In genomic region chr14:31205562-31206467, GRCm38 (mm10) we compare ENCODE assay signal across 8 mouse cellular contexts. TPM values are rescaled to one million over a fixed set of nuclear protein-coding genes. Genes with fewer than 3 reads are reported as not detected.
DNase-seq lines count a peak whose midpoint lies in the region; ATAC-seq lines count a peak whose summit lies in the region.

No protein-coding gene starts in this region.

- peak; percentile 49 for ATAC-seq in embryonic facial prominence, embryonic 13.5 days (ENCODE audit: insufficient number of reproducible peaks, insufficient read depth, low FRiP score, low TSS enrichment, low read depth)

- no peaks in the 10 kb centered on the region for H3K27me3 ChIP-seq in embryonic facial prominence, embryonic 13.5 days
- H3K27me3 ChIP-seq in splenic B cell, adult 2 months (ENCODE audit: control insufficient read depth, insufficient read depth, low read length, poor library complexity, severe bottlenecking), result no peaks in the 10 kb centered on the region

- peak overlapping the region; percentile 89 for H3K4me2 ChIP-seq in embryonic facial prominence, embryonic 13.5 days

- H3K27ac ChIP-seq in embryonic facial prominence, embryonic 13.5 days, result peak overlapping the region; percentile 91
- peak overlapping the region; percentile 90 for H3K27ac ChIP-seq in macrophage

- under 1% methylated on average over 39 of the region's 39 CpGs for WGBS in embryonic facial prominence, embryonic 13.5 days
- WGBS in macrophage (ENCODE audit: missing documents), result 1% methylated on average over 31 of the region's 39 CpGs

- H3K4me3 ChIP-seq in embryonic facial prominence, embryonic 13.5 days, result peak overlapping the region; percentile 77
- peak overlapping the region; percentile 94 for H3K4me3 ChIP-seq in macrophage (ENCODE audit: inconsistent target)

- peaks cover 39% of the 10 kb centered on the region for H3K36me3 ChIP-seq in embryonic facial prominence, embryonic 13.5 days
- peaks cover 38% of the 10 kb centered on the region for H3K36me3 ChIP-seq in macrophage (ENCODE audit: inconsistent target)
- H3K36me3 ChIP-seq in splenic B cell, adult 2 months (ENCODE audit: control insufficient read depth, insufficient read depth, low read length, poor library complexity, severe bottlenecking), result peaks cover 9% of the 10 kb centered on the region

- H3K4me1 ChIP-seq in embryonic facial prominence, embryonic 13.5 days, result peaks cover 24% of the 10 kb centered on the region

- DNase-seq in heart, adult 18-20 months, result peak; percentile 61 to 75
- DNase-seq in heart, postnatal 25 days (ENCODE audit: low spot score), result no peak
- DNase-seq in adrenal gland, postnatal 25 days, result peak; percentile 62
- DNase-seq in heart, postnatal 10 days, result peak; percentile 71 to 78
- DNase-seq in kidney, postnatal 4 days, result peak; percentile 74 to 78
- peak; percentile 33 for DNase-seq in splenic B cell, adult 2 months (ENCODE audit: low read depth, low spot score)

- peaks cover 64% of the 10 kb centered on the region for H3K79me2 ChIP-seq in macrophage (ENCODE audit: inconsistent target)

- H3K9me3 ChIP-seq in embryonic facial prominence, embryonic 13.5 days, result no peaks in the 10 kb centered on the region

- intact Hi-C loops in heart, postnatal 25 days (cut with DNase I), result loop anchor here (2.0 kb wide), 1 partner anchor 77 kb away; the partner anchor contains the start of gene Smim4
- intact Hi-C loops in heart, postnatal 10 days (cut with DNase I), result no loop called here

- H3K9ac ChIP-seq in embryonic facial prominence, embryonic 13.5 days, result peak overlapping the region; percentile 94

RNA-seq across cellular contexts. Expression of gene Tnnc1, which starts 2.3 kb away (rescaled TPM):
- 1,000 to 10,000 TPM; 5,748 to 6,764 TPM for total RNA-seq in heart, adult 18-20 months (2021)
- 1,000 to 10,000 TPM; 5,169 to 5,647 TPM for total RNA-seq in heart, postnatal 25 days (2021)
- total RNA-seq in adrenal gland, postnatal 25 days (2021), result 1.9 TPM in 1 of 2 replicates, not detected in the other
- polyA plus RNA-seq in embryonic facial prominence, embryonic 13.5 days (2015; fragmentation: Nextera tagmentation; extraction: Ambion mirVana), result 34.6 and 38.8 TPM in 2 replicates
- 1,000 to 10,000 TPM; 5,439 to 5,458 TPM for total RNA-seq in heart, postnatal 10 days (2021)
- total RNA-seq in macrophage (2018; cell fraction: chromatin; rRNA removed), result 10 to 100 TPM in 1 of 26 experiments, 1 to 10 TPM in 25; 1.2 to 10.1 (median 6.3) TPM
- total RNA-seq in macrophage (2018; cell fraction: cytosol; rRNA removed), result 1 to 10 TPM in 24 of 26 experiments, under 1 TPM in 2; 0.89 to 3.3 (median 1.7) TPM
- total RNA-seq in macrophage (2018; cell fraction: nucleus; rRNA removed), result 10 to 100 TPM in 1 of 26 experiments, 1 to 10 TPM in 23, not detected in 2; 1.5 to 12.4 (median 3.9) TPM
- polyA plus RNA-seq in macrophage (2018), result 0.50 to 1.8 TPM (median 0.95 TPM) in 3 replicates

RNA-seq across cellular contexts. Expression of gene Nisch, which starts 10.9 kb away (rescaled TPM):
- total RNA-seq in heart, adult 18-20 months (2021), result 100 to 1,000 TPM; 118 to 119 TPM
- 100 to 1,000 TPM; 145 to 148 TPM for total RNA-seq in heart, postnatal 25 days (2021)
- total RNA-seq in adrenal gland, postnatal 25 days (2021), result 393 and 398 TPM in 2 replicates
- polyA plus RNA-seq in embryonic facial prominence, embryonic 13.5 days (2015; fragmentation: Nextera tagmentation; extraction: Ambion mirVana), result 415 and 428 TPM in 2 replicates
- 100 to 1,000 TPM; 234 to 236 TPM for total RNA-seq in heart, postnatal 10 days (2021)
- total RNA-seq in macrophage (2018; cell fraction: chromatin; rRNA removed), result 1,000 to 10,000 TPM in 24 of 26 experiments, 100 to 1,000 TPM in 2; 665 to 2,090 (median 1,583) TPM
- total RNA-seq in macrophage (2018; cell fraction: cytosol; rRNA removed), result 100 to 1,000 TPM; 112 to 253 (median 171) TPM
- 1,000 to 10,000 TPM in 7 of 26 experiments, 100 to 1,000 TPM in 19; 420 to 1,439 (median 890) TPM for total RNA-seq in macrophage (2018; cell fraction: nucleus; rRNA removed)
- 163 to 251 TPM (median 201 TPM) in 3 replicates for polyA plus RNA-seq in macrophage (2018)

RNA-seq across cellular contexts. Expression of gene Sema3g, which starts 11.8 kb away (rescaled TPM):
- 10 to 100 TPM; 13.5 to 15.7 TPM for total RNA-seq in heart, adult 18-20 months (2021)
- 10 to 100 TPM; 12.4 to 16.1 TPM for total RNA-seq in heart, postnatal 25 days (2021)
- 6.3 and 7.5 TPM in 2 replicates for total RNA-seq in adrenal gland, postnatal 25 days (2021)
- polyA plus RNA-seq in embryonic facial prominence, embryonic 13.5 days (2015; fragmentation: Nextera tagmentation; extraction: Ambion mirVana), result 1.2 and 1.3 TPM in 2 replicates
- total RNA-seq in heart, postnatal 10 days (2021), result 10 to 100 TPM; 15.1 to 16.9 TPM
- 1 to 10 TPM in 3 of 26 experiments, under 1 TPM in 12, not detected in 11; 0.16 to 1.7 (median 0.55) TPM for total RNA-seq in macrophage (2018; cell fraction: chromatin; rRNA removed)
- total RNA-seq in macrophage (2018; cell fraction: cytosol; rRNA removed), result under 1 TPM in 18 of 26 experiments, not detected in 8; 0.04 to 0.38 (median 0.11) TPM
- 1 to 10 TPM in 1 of 26 experiments, under 1 TPM in 18, not detected in 7; 0.22 to 1.3 (median 0.37) TPM for total RNA-seq in macrophage (2018; cell fraction: nucleus; rRNA removed)
- polyA plus RNA-seq in macrophage (2018), result not detected in 3 replicates

RNA-seq across cellular contexts. Expression of gene Stab1, which starts 37.4 kb away (rescaled TPM):
- total RNA-seq in heart, adult 18-20 months (2021), result 10 to 100 TPM; 63.2 to 64.1 TPM
- 10 to 100 TPM; 76.4 to 76.8 TPM for total RNA-seq in heart, postnatal 25 days (2021)
- total RNA-seq in adrenal gland, postnatal 25 days (2021), result 62.2 and 79.5 TPM in 2 replicates
- 27.5 and 34.5 TPM in 2 replicates for polyA plus RNA-seq in embryonic facial prominence, embryonic 13.5 days (2015; fragmentation: Nextera tagmentation; extraction: Ambion mirVana)
- 10 to 100 TPM; 77.3 to 78.9 TPM for total RNA-seq in heart, postnatal 10 days (2021)
- 1,000 to 10,000 TPM in 23 of 26 experiments, 100 to 1,000 TPM in 3; 175 to 4,782 (median 2,271) TPM for total RNA-seq in macrophage (2018; cell fraction: chromatin; rRNA removed)
- total RNA-seq in macrophage (2018; cell fraction: cytosol; rRNA removed), result 100 to 1,000 TPM in 25 of 26 experiments, 10 to 100 TPM in 1; 91.4 to 838 (median 312) TPM
- total RNA-seq in macrophage (2018; cell fraction: nucleus; rRNA removed), result 1,000 to 10,000 TPM in 14 of 26 experiments, 100 to 1,000 TPM in 12; 325 to 5,560 (median 1,024) TPM
- 241 to 829 TPM (median 623 TPM) in 3 replicates for polyA plus RNA-seq in macrophage (2018)

RNA-seq across cellular contexts. Expression of gene Phf7, which starts 45.3 kb away (rescaled TPM):
- total RNA-seq in heart, adult 18-20 months (2021), result 1 to 10 TPM; 4.2 to 5.1 TPM
- total RNA-seq in heart, postnatal 25 days (2021), result 1 to 10 TPM; 3.4 to 4.1 TPM
- total RNA-seq in adrenal gland, postnatal 25 days (2021), result 7.6 and 11.0 TPM in 2 replicates
- polyA plus RNA-seq in embryonic facial prominence, embryonic 13.5 days (2015; fragmentation: Nextera tagmentation; extraction: Ambion mirVana), result 12.4 and 14.3 TPM in 2 replicates
- total RNA-seq in heart, postnatal 10 days (2021), result 1 to 10 TPM; 5.2 to 6.0 TPM
- total RNA-seq in macrophage (2018; cell fraction: chromatin; rRNA removed), result 10 to 100 TPM in 5 of 26 experiments, 1 to 10 TPM in 20, under 1 TPM in 1; 0.71 to 18.9 (median 6.1) TPM
- total RNA-seq in macrophage (2018; cell fraction: cytosol; rRNA removed), result 1 to 10 TPM; 3.3 to 8.1 (median 4.7) TPM
- total RNA-seq in macrophage (2018; cell fraction: nucleus; rRNA removed), result 10 to 100 TPM in 2 of 26 experiments, 1 to 10 TPM in 24; 1.6 to 11.8 (median 5.3) TPM
- polyA plus RNA-seq in macrophage (2018), result 4.8 to 7.5 TPM (median 6.3 TPM) in 3 replicates

Comparison
In these comparisons a context has a peak if more than half of its experiments do, and no peak if none do; other contexts are left out.
1. RNA of gene Tnnc1, which starts 2.3 kb away (total RNA-seq): 5,748 to 6,764 TPM in heart, adult 18-20 months, 5,169 to 5,647 TPM in heart, postnatal 25 days and 5,439 to 5,458 TPM in heart, postnatal 10 days; 1.9 TPM in adrenal gland, postnatal 25 days; every median in the first group is over 1,000 times any median in the second.